Mouse (Mus musculus) testis, adult 2 months (tissue): ENCODE data around the gene Gm26558. TPM values are rescaled to one million over a fixed set of nuclear protein-coding genes. Genes with fewer than 3 reads are reported as not detected.

Source experiments
- H3K27ac ChIP-seq: fragments of 200-500 bp; 2 replicates; pipeline ENCODE4 v1.5.1; 2012; ENCODE audit warnings: low read depth, low read length; ENCODE audit not compliant: control insufficient read depth, insufficient read depth
- H3K27me3 ChIP-seq: fragments of 200-500 bp; 2 replicates; pipeline ENCODE4 v1.6.1; 2012; ENCODE audit warnings: mild to moderate bottlenecking, low read length, moderate library complexity; ENCODE audit not compliant: control insufficient read depth, insufficient read depth
- H3K36me3 ChIP-seq: fragments of 200-500 bp; 2 replicates; pipeline ENCODE4 v1.6.1; 2012; ENCODE audit warnings: mild to moderate bottlenecking, low read length; ENCODE audit not compliant: control insufficient read depth, insufficient read depth
- H3K4me1 ChIP-seq: fragments of 200-500 bp; 2 replicates; pipeline ENCODE4 v1.6.1; 2012; ENCODE audit warnings: low read length; ENCODE audit not compliant: control insufficient read depth, insufficient read depth
- H3K4me3 ChIP-seq: fragments of 200-500 bp; 2 replicates; pipeline ENCODE4 v1.5.1; 2012; ENCODE audit warnings: low read depth, mild to moderate bottlenecking, low read length, moderate library complexity, mixed read lengths; ENCODE audit not compliant: control insufficient read depth
- CTCF ChIP-seq: fragments of 200-500 bp; IDR thresholded peaks from 2 replicates; pipeline ENCODE4 v1.5.1; 2012; ENCODE audit warnings: low read depth, mild to moderate bottlenecking, inconsistent platforms, low read length, moderate library complexity; ENCODE audit not compliant: control insufficient read depth, insufficient read depth, insufficient replicate concordance
- POLR2A ChIP-seq: fragments of 200-500 bp; IDR thresholded peaks from 2 replicates; pipeline ENCODE4 v1.6.1; 2012; ENCODE audit warnings: low read depth, mild to moderate bottlenecking, inconsistent platforms, low read length, moderate library complexity; ENCODE audit not compliant: control insufficient read depth
- polyA plus RNA-seq: library from polyadenylated mRNA; depleted of rRNA; stranded (reverse); fragments of >200 nt; gene quantifications from 2 replicates; pipeline ENCODE4 v1.2.3, GENCODE M21; 2012

Gene Gm26558
- polyA plus RNA-seq, 1 experiment = 0.12 TPM

DNA sequence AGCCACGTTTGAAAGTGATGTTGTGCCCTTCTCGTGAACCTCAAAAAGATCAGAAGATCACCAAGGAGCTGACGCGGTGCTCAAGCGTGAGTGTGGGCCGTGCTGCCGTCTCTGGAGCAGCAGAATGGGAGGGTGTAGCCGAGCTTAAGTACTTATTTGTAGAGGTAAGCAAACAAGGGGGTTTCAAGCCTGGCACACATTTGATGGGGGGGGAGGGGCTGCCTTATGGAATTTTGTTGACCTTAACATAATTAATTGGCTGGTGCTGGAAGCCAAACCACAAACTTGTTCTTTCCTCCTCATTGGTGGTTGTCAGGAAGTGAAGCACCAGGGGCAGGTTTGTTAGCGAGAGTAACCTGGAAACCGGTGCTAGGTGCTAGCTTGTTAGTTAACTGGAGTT, 33.8 kb upstream of the Gm26558 start:
- no peaks in the 10 kb centered on the region for H3K4me1 ChIP-seq
- H3K4me3 ChIP-seq = no peak overlapping the region
- TF ChIP-seq POLR2A (no peak), CTCF (no peak)
- H3K27ac ChIP-seq = no peak overlapping the region
- H3K27me3 ChIP-seq = no peaks in the 10 kb centered on the region
- H3K36me3 ChIP-seq = no peaks in the 10 kb centered on the region; the same call in 1 of the 2 replicates

DNA sequence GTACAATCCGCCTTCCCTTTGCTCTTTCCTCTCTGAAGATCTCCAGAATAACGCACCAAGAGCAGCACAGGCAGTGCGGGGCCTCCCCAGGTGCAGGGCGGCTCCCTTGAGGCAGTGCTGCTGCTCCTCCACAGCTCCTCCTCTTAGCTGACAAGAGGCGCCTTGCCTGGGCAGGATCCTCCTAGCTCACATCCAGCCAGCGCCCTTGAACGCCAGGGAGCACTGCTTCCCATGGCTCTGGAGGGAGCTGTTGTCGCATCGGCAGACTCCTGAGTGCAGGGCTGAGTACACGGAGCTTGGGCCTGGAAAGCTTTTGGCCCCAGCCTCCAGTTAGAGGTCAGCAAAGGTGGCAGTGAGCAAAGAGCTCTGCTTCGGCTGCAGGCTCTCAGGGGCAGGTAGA, 28.3 kb upstream of the Gm26558 start:
- no peak overlapping the region for H3K4me3 ChIP-seq

DNA sequence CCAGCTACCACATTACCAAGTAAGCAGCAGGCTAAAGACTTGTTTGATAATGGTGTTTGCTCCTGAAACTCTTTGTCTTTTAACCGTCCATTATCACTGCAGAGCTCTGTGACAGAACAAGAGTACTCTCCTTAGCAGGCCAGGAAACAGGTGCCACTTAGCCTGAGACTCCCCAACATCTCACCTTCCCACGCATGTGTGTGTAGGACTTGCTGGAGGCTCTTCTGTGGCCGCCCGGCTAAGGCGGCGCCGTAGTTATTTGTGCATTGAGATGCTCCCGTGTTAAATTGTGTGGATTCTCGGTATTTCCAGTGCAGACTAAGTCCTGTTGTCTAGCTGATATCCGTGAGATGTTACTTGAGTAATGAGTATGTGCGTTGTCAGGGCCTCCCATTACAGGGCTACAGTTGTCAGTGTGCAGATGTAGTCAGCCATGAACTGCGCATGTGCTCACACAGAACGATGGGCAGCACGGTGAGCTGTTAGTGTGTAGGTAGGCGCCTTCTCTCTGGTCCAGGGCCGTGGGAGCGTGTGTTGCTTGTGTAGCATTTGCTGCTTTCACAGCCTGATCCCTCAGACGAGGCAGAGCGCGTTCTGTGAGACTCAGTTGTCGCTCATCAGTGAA, 26.7 kb upstream of the Gm26558 start:
- peaks cover 2% of the 10 kb centered on the region; the same call in 1 of the 2 replicates for H3K36me3 ChIP-seq
- no peaks in the 10 kb centered on the region for H3K27me3 ChIP-seq
- H3K27ac ChIP-seq = no peak overlapping the region
- H3K4me3 ChIP-seq = no peak overlapping the region
- H3K4me1 ChIP-seq = no peaks in the 10 kb centered on the region
- no peak for TF ChIP-seq CTCF
- TF ChIP-seq POLR2A = no peak

More for the DNA sequence above, 28.3 kb upstream of the Gm26558 start:
- no peaks in the 10 kb centered on the region for H3K27me3 ChIP-seq
- no peak overlapping the region for H3K27ac ChIP-seq
- no peaks in the 10 kb centered on the region for H3K4me1 ChIP-seq
- H3K36me3 ChIP-seq = no peaks in the 10 kb centered on the region; the same call in 1 of the 2 replicates
- TF ChIP-seq CTCF (no peak), POLR2A (no peak)

DNA sequence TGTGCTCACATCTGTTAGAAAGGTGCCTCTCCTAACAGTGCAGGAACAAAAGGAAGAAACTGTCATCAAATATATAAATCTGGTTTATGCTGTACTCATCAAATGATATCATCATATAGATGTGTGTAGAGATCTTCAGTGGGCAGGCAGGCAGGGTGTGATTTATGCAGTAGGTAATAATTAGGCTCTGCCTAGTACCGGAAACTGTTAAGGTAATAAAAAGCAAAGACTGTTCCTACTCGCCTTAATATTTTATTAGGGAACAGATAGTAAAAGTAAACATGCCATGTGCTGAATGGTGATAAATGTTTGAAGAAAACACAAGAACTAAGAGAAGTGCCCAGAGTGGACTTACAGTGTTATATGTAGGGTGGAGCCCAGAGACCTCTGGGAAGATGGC, 20.4 kb upstream of the Gm26558 start:
- Histone ChIP-seq H3K4me3 (no peak overlapping the region), H3K36me3 (peaks cover 4% of the 10 kb centered on the region), H3K4me1 (no peaks in the 10 kb centered on the region), H3K27me3 (no peaks in the 10 kb centered on the region), H3K27ac (no peak overlapping the region)
- TF ChIP-seq POLR2A = no peak
- no peak for TF ChIP-seq CTCF

DNA sequence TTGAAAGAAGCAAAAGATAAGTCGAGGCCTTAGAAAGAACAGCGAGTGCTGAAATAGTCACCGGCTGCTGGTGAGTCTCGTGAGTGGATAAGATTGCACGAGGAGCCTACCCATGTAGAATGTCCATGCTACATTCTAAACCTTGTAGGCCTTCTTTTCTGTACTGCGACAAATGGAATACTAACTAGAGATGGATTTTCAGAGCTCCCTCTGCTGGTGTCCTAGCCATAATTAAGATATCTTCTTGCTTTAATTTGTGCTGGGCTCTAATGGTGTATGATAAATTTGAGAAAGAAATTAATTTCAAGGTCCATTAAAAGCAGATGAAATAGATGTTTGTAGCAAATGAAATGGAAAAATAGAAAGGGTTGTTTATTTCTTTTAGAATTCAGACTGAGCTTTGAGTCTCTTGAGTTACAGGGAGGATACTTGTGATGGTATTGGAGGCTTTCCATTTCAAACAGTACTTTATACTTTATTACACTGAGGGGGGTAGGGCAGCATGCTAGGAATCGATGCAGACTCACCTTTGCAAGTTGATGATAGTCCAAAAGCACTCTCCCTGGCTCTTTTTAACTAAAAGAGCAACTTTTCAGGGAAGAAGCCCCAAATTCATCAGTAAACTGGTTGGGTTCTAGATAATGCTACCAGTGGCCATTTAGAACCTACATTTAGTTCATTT, 11.7 kb upstream of the Gm26558 start:
- TF ChIP-seq POLR2A (no peak), CTCF (no peak)
- Histone ChIP-seq H3K4me3 (no peak overlapping the region), H3K27me3 (no peaks in the 10 kb centered on the region)

DNA sequence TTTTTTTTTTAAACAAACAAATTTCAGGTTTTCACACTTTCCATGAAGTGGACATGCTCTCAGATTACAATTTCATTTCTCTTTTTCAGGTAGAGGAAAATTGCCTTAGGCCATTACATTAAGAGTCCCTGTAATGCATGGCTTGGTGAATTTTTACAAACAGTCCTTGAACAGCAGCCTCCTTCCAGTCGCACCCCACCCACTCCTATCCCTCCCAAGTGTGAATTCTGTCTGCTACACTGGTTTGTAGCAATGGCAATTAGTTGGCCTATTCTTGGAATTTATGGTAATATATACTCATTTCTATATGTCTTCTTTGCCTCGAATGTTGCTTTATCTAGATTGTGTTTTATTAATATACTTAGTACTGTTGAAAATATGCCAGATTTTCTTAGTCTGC, 10.6 kb upstream of the Gm26558 start:
- no peak overlapping the region for H3K4me3 ChIP-seq
- no peaks in the 10 kb centered on the region for H3K4me1 ChIP-seq
- H3K27ac ChIP-seq = no peak overlapping the region
- no peaks in the 10 kb centered on the region for H3K36me3 ChIP-seq
- no peaks in the 10 kb centered on the region for H3K27me3 ChIP-seq
- TF ChIP-seq POLR2A (no peak), CTCF (no peak)

More for the DNA sequence above, 11.7 kb upstream of the Gm26558 start:
- Histone ChIP-seq H3K36me3 (no peaks in the 10 kb centered on the region; the same call in 1 of the 2 replicates), H3K4me1 (no peaks in the 10 kb centered on the region), H3K27ac (no peak overlapping the region)

DNA sequence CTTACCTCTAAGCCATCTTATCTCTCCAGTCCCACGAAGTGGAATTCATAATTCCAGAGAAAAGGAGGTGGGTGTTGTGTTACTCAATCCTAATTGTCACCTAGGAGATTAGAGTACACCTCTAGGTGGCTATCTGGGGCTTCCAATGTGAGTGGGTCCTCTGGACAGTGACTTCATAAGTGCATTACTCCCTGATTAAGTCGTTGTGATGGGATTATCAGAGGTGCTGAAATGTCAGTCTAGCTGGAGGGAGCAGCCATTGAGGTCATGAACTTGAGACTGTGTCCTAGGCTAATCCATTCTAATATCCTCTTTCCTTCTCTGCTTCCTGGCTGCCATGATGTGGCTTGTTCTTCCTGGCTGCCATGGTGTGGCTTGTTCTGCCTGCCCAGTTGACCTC, 8.0 kb upstream of the Gm26558 start:
- H3K27me3 ChIP-seq = no peaks in the 10 kb centered on the region
- no peaks in the 10 kb centered on the region for H3K4me1 ChIP-seq
- no peak overlapping the region for H3K4me3 ChIP-seq
- H3K27ac ChIP-seq = no peak overlapping the region
- H3K36me3 ChIP-seq = no peaks in the 10 kb centered on the region
- TF ChIP-seq POLR2A = no peak
